Mouse (Mus musculus): ENCODE measurements around the gene Map3k7cl. TPM values are rescaled to one million over a fixed set of nuclear protein-coding genes. Genes with fewer than 3 reads are reported as not detected.

The Map3k7cl gene
- polyA plus RNA-seq, 1 experiment from 2014 or later = 0.10 TPM

DNA sequence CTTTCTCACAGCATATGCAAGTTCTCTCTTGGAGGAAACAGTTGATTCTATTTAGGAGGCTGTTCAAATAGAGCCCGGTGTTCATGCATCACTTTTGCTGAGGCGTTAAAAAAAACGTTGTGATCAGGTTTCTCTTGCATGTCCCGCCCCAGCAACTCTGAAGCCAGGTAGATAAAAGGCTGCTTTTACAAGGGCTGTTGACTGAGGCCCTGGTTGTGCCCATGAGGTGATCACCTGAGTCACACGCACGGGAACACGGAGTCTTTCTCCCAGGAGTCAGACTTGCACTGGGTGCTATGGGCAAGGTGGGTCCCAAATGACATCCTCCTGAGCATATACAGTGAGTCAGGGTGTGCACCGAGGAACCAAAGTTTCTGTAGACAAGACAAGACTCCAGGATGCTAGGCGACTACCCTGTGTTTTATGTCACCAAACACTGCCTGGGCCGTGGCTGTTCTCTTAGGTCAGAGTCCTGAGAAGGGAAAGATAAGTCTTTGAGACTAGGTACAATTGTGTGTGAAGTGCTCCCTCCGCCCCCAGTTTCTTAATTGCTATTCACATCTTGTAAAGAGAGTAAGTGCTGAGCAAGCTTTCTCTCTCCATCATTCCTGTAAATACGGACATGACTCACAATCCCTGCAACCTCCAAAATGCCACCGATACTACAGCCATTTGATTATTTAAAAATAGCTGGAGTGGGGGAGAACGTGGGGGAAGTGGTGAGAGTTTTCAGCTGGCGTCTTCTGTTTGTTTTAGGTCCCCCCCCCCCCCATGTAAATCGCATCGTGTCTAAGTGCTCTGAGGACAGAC is 49.8 kb downstream of the Map3k7cl start:
- no peak overlapping the region for H3K4me2 ChIP-seq
- 77% methylated on average over 17 of the region's 17 CpGs for WGBS
- no peaks in the 10 kb centered on the region for H3K36me3 ChIP-seq
- H3K27ac ChIP-seq = no peak overlapping the region
- no peaks in the 10 kb centered on the region; the same call in 1 of the 2 replicates for H3K4me1 ChIP-seq (replicated peaks)
- H3K9me3 ChIP-seq = no peaks in the 10 kb centered on the region
- H3K27me3 ChIP-seq = no peaks in the 10 kb centered on the region
- H3K4me3 ChIP-seq = no peak overlapping the region
- no peak for ATAC-seq (ENCODE audit: low FRiP score)
- H3K9ac ChIP-seq = no peak overlapping the region

DNA sequence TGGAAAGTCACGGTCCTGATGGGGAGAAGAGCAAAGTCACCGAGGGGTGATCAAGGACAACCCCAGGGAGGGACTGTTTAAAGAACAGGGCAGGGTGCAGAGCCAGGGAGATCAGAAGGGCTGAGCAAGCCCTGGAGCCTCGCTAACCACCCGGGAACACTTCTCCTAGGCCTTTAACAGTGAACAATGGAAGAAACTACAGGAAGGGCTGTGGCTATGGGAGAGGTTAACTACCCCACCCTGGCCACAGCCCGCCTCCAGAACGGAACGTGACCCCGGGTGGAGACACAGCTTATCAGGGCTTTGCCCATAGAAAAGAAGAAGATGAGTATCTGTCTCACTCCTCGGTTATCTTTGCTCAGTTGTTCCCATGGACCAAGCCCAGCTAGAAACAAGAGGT is 50.9 kb downstream of the Map3k7cl start:
- no peaks in the 10 kb centered on the region for H3K4me1 ChIP-seq (replicated peaks)
- H3K27ac ChIP-seq = no peak overlapping the region
- ATAC-seq (ENCODE audit: low FRiP score) = no peak
- no peaks in the 10 kb centered on the region for H3K36me3 ChIP-seq
- H3K4me2 ChIP-seq = no peak overlapping the region
- no peak overlapping the region for H3K4me3 ChIP-seq
- 86% methylated on average over 9 of the region's 9 CpGs for WGBS
- H3K9ac ChIP-seq = no peak overlapping the region
- no peaks in the 10 kb centered on the region for H3K27me3 ChIP-seq
- no peaks in the 10 kb centered on the region for H3K9me3 ChIP-seq

GRCm38 (mm10) chr16:87604883-87605282 is 51.8 kb downstream of the Map3k7cl start:
- no peak for ATAC-seq (ENCODE audit: low FRiP score)
- WGBS = 90% methylated on average over 2 of the region's 2 CpGs
- H3K4me2 ChIP-seq = no peak overlapping the region
- no peaks in the 10 kb centered on the region for H3K27me3 ChIP-seq
- H3K9me3 ChIP-seq = no peaks in the 10 kb centered on the region
- H3K4me1 ChIP-seq (replicated peaks) = no peaks in the 10 kb centered on the region
- no peaks in the 10 kb centered on the region for H3K36me3 ChIP-seq
- no peak overlapping the region for H3K9ac ChIP-seq
- H3K4me3 ChIP-seq = no peak overlapping the region
- no peak overlapping the region for H3K27ac ChIP-seq

GRCm38 (mm10) chr16:87607383-87607782 is 54.3 kb downstream of the Map3k7cl start:
- WGBS = 92% methylated on average over 1 of the region's 1 CpGs
- H3K27ac ChIP-seq = no peak overlapping the region

GRCm38 (mm10) chr16:87607959-87608358 is 54.8 kb downstream of the Map3k7cl start:
- 95% methylated on average over 6 of the region's 6 CpGs for WGBS
- Histone ChIP-seq H3K36me3 (no peaks in the 10 kb centered on the region), H3K4me1 (replicated peaks) (no peaks in the 10 kb centered on the region), H3K4me2 (no peak overlapping the region), H3K4me3 (no peak overlapping the region), H3K27ac (no peak overlapping the region), H3K9ac (no peak overlapping the region), H3K27me3 (no peaks in the 10 kb centered on the region), H3K9me3 (no peaks in the 10 kb centered on the region)
- no peak for ATAC-seq (ENCODE audit: low FRiP score)

More at GRCm38 (mm10) chr16:87607383-87607782, 54.3 kb downstream of the Map3k7cl start:
- Histone ChIP-seq H3K4me3 (no peak overlapping the region), H3K9ac (no peak overlapping the region), H3K4me1 (replicated peaks) (no peaks in the 10 kb centered on the region), H3K27me3 (no peaks in the 10 kb centered on the region), H3K4me2 (no peak overlapping the region), H3K36me3 (no peaks in the 10 kb centered on the region), H3K9me3 (no peaks in the 10 kb centered on the region)
- no peak for ATAC-seq (ENCODE audit: low FRiP score)

- H3K9ac ChIP-seq = no peak overlapping the region
- H3K4me2 ChIP-seq = no peak overlapping the region
- no peaks in the 10 kb centered on the region for H3K9me3 ChIP-seq
- H3K36me3 ChIP-seq = no peaks in the 10 kb centered on the region
- no peaks in the 10 kb centered on the region for H3K27me3 ChIP-seq
- H3K27ac ChIP-seq = no peak overlapping the region
- WGBS = 90% methylated on average over 5 of the region's 5 CpGs
- ATAC-seq (ENCODE audit: low FRiP score) = no peak
- no peaks in the 10 kb centered on the region for H3K4me1 ChIP-seq (replicated peaks)
- H3K4me3 ChIP-seq = no peak overlapping the region
These were observed 57.0 kb downstream of the Map3k7cl start for GRCm38 (mm10) chr16:87610142-87610541.

GRCm38 (mm10) chr16:87610556-87611295 is 57.6 kb downstream of the Map3k7cl start:
- Histone ChIP-seq H3K9ac (no peak overlapping the region), H3K4me3 (no peak overlapping the region), H3K4me1 (replicated peaks) (no peaks in the 10 kb centered on the region), H3K9me3 (no peaks in the 10 kb centered on the region), H3K4me2 (no peak overlapping the region), H3K36me3 (no peaks in the 10 kb centered on the region), H3K27ac (no peak overlapping the region), H3K27me3 (no peaks in the 10 kb centered on the region)
- ATAC-seq (ENCODE audit: low FRiP score) = no peak
- WGBS = 90% methylated on average over 21 of the region's 21 CpGs

GRCm38 (mm10) chr16:87611420-87611819 is 58.3 kb downstream of the Map3k7cl start:
- Histone ChIP-seq H3K4me2 (no peak overlapping the region), H3K36me3 (no peaks in the 10 kb centered on the region), H3K27me3 (no peaks in the 10 kb centered on the region), H3K9ac (no peak overlapping the region), H3K27ac (no peak overlapping the region), H3K4me1 (replicated peaks) (no peaks in the 10 kb centered on the region), H3K4me3 (no peak overlapping the region), H3K9me3 (no peaks in the 10 kb centered on the region)
- WGBS = 86% methylated on average over 14 of the region's 14 CpGs
- no peak for ATAC-seq (ENCODE audit: low FRiP score)

GRCm38 (mm10) chr16:87612218-87612838 is 59.2 kb downstream of the Map3k7cl start:
- Histone ChIP-seq H3K4me1 (replicated peaks) (no peaks in the 10 kb centered on the region), H3K27me3 (no peaks in the 10 kb centered on the region), H3K27ac (no peak overlapping the region), H3K9ac (no peak overlapping the region), H3K4me3 (no peak overlapping the region), H3K9me3 (no peaks in the 10 kb centered on the region), H3K36me3 (no peaks in the 10 kb centered on the region), H3K4me2 (no peak overlapping the region)
- ATAC-seq (ENCODE audit: low FRiP score) = no peak
- 80% methylated on average over 15 of the region's 15 CpGs for WGBS

- Histone ChIP-seq H3K4me2 (no peak overlapping the region), H3K9ac (no peak overlapping the region), H3K36me3 (no peaks in the 10 kb centered on the region), H3K27me3 (no peaks in the 10 kb centered on the region), H3K27ac (no peak overlapping the region), H3K4me1 (replicated peaks) (no peaks in the 10 kb centered on the region), H3K4me3 (no peak overlapping the region), H3K9me3 (0 out of 2 replicates have a peak, but pooled peaks cover 4% of the 10 kb centered on the region)
- 88% methylated on average over 6 of the region's 6 CpGs for WGBS
- ATAC-seq (ENCODE audit: low FRiP score) = peak; percentile 43; the same call in 1 of the 2 replicates
These were observed 64.2 kb downstream of the Map3k7cl start for GRCm38 (mm10) chr16:87617377-87617776.

GRCm38 (mm10) chr16:87621246-87621645 is 68.1 kb downstream of the Map3k7cl start:
- H3K9ac ChIP-seq = no peak overlapping the region
- no peak overlapping the region for H3K27ac ChIP-seq
- no peak overlapping the region for H3K4me2 ChIP-seq
- H3K9me3 ChIP-seq = peaks cover 8% of the 10 kb centered on the region; the same call in 1 of the 2 replicates
- H3K4me3 ChIP-seq = no peak overlapping the region
- 87% methylated on average over 3 of the region's 3 CpGs for WGBS
- H3K4me1 ChIP-seq (replicated peaks) = no peaks in the 10 kb centered on the region
- no peaks in the 10 kb centered on the region for H3K27me3 ChIP-seq
- H3K36me3 ChIP-seq = no peaks in the 10 kb centered on the region
- no peak for ATAC-seq (ENCODE audit: low FRiP score)

- ATAC-seq (ENCODE audit: low FRiP score) = no peak
- no peaks in the 10 kb centered on the region for H3K36me3 ChIP-seq
- H3K9ac ChIP-seq = no peak overlapping the region
- peaks cover 16% of the 10 kb centered on the region for H3K9me3 ChIP-seq
- no peak overlapping the region for H3K4me2 ChIP-seq
- 89% methylated on average over 5 of the region's 5 CpGs for WGBS
- H3K4me3 ChIP-seq = no peak overlapping the region
- H3K27me3 ChIP-seq = no peaks in the 10 kb centered on the region
- H3K4me1 ChIP-seq (replicated peaks) = no peaks in the 10 kb centered on the region
- no peak overlapping the region for H3K27ac ChIP-seq
These were observed 70.8 kb downstream of the Map3k7cl start for GRCm38 (mm10) chr16:87623881-87624280.

All from hindbrain, embryonic 13.5 days (tissue).